Mouse (Mus musculus) gonadal fat pad, adult 2 months (tissue): ENCODE data around the gene Npm1. TPM values are rescaled to one million over a fixed set of nuclear protein-coding genes. Genes with fewer than 3 reads are reported as not detected.

ENCODE experiments used
- DNase-seq: peaks from one replicate; pipeline ENCODE4 v3.0.0-alpha.2; 2012; ENCODE audit warnings: low read depth
- polyA plus RNA-seq: library from polyadenylated mRNA; depleted of rRNA; stranded (reverse); fragments of >200 nt; gene quantifications from 2 replicates; pipeline ENCODE4 v1.2.3, GENCODE M21; 2012

The Npm1 gene
- polyA plus RNA-seq, 1 experiment = 72.6 TPM

DNA sequence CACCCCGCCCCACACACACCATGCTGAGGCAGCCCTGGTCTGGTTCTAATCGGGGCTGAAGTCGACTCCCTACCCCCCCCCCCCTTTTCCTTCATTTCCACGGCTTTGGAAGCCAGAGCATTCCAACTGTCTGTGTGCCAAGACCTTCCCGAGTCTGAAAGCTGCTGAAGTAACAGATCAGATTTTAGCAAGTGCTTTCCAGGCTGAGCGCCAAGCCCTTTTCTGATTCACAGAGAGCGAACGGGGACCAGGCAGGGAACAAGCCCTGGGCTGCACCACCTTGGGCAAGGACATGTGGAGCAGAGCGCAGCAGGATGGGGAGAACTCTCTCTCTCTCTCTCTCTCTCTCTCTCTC is 16.9 kb downstream of the Npm1 start:
- DNase-seq = no peak

DNA sequence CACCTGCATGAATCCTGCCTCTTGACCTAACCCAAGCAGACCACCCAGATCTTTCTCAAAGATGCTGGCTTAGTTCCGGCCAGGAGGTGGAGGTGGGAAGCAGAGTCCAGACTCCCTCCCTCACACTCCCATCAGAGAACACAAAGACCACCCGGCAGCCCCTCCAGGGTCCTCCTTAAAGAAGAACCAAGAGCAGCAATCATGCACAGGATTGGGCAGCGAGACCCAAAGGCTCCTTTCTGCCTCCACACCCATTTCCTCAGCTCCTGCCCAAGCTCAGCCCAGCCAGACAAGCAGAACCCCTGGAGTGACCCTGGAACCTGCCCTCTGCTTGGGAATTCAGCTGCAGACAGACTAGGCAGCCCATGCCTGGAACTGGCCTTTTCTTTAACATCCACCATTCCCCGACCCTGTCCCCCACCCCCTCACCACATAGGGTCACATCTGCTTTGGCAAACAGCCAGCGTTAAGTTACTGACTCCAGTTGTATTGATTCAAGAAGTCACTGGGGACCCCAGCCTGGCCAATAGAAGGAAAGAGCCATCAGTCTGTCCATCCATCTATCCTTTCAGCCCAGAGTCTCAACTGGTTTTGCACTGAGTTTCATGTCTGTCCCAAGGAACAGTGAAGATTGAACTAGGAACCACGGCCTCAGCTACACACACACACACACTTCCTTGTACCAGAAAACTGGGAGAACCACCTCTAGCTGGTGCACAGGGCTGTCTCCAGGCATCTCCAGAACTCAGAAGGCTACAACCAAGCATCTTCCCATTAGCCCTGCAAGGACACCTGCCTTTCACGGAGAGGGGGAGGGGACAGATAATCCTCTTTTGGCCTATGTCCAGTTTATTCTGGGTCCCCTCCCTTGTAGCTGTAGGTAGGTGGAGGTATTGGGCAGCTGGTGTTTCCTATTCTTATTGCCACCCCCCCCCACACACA is 17.5 kb downstream of the Npm1 start:
- no peak for DNase-seq

DNA sequence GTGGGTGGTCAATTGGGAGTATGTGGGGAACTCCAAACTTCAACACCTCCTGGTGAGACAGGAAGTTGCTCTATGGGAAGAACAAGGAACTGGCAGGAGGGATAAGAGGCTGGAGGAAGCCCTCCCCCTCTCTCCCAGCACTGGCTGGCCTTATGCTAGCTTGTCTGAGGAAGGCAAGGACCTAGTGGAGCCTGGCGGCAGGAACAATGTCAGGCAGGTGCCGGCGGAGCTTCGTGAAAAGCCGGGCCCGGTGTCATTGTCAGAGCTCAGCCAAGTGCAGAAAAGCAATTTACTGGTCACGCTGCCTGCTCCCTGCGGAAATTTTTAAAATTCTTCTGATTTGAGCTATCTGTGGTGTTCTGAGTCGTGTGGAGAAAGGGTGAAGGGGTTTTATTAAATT is 19.1 kb downstream of the Npm1 start:
- DNase-seq = no peak

DNA sequence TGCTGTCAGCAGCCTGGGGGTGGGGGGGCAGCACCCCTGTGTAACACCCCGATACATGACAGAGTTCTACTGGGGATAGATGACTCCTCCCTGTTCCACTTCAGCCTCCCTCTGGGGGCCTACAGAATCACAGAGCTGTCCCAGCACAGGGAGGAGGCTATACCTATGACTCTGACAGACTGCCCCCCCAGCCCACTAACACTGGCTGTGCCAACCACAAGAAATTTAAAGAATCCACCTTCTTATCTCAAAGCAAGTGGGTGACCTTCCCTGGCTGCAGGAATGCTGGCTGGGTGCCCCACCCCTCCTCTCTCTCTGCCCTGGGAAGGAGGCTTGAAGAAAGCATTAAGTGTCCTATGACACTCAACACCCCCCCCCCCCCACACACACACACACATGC is 20.2 kb downstream of the Npm1 start:
- DNase-seq = no peak

DNA sequence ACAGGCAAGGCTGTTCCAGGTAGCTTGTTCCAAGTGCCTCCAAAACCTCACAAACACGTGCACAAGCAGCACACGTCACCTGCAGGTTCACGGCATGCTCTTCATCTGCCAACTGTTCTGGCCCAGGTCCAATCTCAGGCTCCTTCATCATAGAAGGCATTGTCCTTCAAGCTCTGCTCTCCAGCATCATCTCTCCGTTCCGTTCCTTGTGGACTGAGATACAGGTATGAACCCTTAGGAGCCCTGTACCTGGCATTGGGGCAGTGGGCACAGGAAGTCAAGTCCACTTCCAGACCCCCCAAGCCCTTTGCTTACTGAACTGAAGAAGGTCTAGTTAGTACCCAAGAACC is 22.9 kb downstream of the Npm1 start:
- DNase-seq = no peak

DNA sequence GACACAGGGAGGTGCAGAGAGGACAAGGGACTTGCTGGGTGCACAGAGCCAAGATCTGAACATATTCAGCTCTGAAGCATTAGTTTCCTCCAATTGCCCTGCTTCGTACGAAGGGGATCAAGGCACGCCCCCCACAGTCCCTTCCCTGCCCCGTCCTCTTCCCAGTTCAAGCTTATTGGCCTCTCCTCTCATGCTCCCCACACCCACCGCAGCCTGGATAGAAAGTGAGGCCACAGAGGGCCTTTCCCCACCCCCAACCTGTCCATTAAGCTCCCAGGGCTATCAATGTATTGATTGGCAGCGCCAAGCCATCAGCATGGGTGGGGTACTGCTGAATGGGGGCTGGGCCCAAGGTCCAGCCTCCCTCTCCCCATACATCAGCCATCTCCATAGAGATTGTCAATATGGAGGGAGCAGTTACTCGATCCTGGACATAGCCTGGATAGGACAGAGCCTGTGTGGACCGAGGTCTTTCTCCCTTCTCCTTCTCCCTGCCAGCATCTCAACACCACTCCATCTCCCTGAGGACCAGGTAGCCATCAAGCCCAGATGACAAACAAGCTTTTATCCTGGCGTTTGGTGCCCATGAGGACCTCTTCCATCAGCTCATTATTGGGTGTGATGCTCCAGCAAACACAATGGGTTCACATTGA is 23.4 kb downstream of the Npm1 start:
- no peak for DNase-seq

DNA sequence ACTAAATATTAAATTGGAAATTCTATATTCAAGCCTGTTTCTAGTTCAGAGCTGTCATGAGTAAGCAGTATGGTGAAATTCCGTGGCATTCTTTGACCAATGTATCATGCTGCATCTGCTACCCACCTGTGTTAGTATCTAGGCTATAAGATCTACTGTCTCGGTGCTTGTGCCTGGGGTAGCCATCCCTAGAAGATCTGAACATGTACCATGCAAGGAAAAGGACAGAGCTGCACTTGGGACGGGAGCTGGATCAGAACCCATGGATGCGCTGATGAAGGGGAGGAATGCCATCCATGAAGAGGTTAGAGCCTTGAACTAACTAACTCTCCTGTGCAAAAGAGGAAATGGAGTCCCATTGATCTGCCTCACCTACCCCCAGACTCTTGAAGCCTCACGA is 24.3 kb downstream of the Npm1 start:
- DNase-seq = no peak

DNA sequence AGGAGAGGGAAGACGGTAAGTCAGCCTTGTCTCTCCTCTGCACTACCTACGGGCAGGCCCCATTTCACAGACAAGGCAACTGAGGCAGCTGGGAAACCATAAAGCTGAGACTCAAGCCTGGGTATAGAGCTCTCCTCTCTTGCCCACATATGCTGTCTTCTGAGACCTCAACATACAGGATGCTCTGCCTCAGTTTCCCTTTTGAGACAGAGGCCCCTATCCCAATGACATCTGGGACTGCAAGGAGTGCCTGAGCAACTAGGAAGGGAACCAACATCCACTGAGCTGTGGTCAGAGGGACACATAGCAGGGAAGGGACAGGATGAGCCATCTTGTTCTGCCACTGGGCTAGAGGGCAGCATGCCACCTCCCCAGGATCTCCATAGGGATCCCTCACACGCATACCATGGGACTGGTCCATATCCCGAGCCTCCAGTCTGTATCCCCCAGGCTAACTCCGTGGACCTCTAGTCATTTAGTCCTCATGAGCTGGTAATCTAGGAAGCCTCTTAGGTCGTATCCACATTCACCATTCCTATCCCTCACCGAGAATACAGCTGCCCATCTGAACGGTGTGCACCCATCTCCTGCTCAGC is 28.5 kb downstream of the Npm1 start:
- no peak for DNase-seq

DNA sequence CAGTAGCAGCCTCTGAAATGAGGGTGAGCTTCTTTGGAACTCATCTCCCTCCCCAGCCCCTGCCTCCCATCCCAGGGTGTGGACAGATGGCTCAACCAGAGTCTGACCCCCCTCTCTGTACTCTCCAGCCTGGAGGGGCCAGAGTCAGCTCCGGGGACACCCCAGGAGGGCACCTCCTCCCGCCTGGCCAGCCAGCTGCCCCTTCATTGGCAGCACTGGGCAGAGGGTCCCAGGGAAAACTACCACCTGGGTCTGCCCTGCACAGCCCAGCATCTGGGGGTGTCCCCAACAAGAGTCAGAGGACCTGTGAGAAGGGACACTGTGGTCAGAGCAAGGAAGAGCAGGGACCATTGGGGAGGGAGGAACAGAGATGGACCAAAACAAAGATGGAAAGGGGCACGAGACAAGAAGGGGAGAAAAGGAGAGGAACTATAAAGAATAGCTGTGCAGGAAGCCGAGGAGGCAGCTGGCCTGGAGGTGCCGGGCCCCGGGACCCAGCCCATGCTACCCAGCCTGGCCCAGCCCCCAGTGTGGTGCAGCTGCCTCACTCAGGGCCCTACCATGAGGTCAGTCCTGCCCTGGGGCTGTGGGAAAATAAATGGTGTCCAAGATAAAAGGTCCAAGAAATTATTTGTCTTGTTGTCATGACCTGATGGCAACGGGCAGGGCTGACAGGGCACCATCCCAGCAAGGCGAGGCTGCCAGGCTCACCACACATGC is 30.2 kb downstream of the Npm1 start:
- no peak for DNase-seq

DNA sequence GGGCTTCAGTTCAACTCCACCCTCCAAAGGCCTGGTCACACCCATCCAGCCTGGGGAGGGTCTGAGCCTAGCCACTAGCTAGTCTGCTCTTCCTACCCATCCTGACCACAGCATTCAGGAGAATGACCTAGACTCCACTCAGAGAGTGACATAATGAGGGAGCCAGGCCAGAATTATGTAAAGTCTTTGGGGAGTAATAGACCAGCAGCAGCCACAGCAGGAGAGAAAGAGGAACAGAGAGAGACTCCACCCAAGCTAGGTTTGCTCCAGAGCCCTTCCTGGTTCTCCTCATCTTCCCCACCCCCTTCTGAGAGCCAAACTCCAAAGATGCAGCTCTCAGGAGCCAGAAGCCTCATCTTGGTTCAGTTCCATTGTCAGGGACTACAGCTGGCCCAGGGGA is 35.9 kb downstream of the Npm1 start:
- DNase-seq = no peak

DNA sequence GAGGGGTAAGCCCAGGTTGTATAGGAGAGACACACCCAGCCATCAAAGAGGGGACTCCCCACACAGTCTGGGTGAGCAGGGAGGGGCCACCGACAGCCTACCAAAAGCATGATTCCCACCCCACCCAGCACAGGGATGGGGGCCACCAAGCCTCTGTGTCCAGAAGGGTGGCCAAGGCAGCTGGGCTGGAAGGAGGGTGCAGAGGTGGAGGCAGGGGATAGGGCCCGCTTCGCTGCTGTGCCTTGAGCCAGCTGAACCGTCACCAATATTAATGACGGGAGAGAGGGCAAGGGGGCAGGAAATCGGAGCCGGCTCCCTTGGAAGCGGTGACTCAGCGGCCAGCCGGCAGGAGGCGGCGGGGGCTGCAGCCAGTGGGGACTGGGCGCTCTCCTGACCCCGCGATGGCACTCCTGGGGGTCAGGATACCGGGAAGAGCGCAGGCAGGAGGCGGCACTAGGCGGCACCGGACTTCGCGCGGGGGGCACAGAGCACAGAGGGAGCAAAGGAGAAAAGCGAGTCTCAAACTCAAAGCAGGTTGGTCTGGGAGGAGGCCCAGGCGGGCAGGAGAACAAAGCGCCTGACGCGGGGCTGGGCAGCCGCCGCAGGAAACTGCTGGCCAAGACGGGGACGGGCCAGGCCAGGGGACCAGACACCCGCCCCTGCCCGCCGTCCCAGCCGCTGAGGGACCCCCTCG is 40.3 kb downstream of the Npm1 start:
- no peak for DNase-seq

DNA sequence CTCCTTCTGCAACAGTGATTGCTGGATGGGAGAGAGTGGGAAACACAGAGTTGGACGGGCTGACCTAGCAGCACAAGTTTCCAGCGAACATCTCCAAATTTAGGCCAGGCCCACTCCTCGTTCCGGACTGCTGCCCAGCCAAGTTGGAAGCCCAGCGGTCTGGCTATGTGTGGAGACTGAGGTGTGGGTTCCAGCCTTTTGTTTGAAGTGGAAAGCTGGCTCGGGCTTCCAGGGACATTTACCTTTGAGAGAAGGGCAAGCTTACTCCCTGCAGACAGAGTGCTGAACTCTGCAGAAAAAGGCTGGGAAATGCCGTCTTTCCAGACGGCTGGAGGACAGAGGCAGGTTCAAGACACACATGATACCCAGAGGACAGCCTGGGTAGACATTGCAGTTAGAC is 43.5 kb downstream of the Npm1 start:
- DNase-seq = no peak

DNA sequence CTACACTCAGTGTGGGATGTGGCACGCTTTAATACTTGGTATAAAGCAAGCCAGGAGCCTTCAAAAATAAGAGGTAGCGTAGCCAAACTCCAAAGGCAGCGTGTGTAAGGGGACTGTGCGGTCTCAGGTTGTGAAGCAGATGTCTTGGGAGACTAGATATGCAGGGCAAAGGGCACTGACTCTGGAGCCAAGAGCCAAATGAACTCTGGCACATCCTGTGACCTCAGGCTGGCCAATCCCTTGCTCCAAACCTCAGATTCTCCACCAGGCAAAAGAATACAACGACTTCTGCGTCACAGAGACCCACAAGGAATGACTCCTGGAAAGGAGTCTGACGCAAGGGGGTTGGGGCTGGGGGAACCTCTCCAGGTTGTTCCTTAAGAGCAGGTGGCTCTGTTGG is 43.9 kb downstream of the Npm1 start:
- DNase-seq = no peak

DNA sequence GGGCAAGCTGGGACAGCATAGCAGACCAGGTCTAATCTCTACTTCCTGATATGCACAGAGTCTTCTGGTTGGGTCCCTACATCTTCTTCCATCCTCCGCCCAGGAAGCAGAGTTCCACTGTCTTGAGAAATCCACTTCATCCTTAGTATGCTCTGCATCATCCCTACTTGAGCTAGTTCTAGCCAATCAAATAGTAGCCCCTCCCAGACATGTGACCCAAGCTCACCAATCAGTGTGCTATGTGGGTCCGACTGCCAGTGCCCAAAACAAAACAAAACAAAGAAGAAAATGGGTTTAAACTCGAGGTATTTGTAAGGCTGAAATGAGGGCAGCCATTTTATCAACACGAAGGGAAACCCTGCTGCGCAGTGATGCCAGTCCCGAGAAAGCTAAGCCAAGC is 44.5 kb downstream of the Npm1 start:
- DNase-seq = no peak

DNA sequence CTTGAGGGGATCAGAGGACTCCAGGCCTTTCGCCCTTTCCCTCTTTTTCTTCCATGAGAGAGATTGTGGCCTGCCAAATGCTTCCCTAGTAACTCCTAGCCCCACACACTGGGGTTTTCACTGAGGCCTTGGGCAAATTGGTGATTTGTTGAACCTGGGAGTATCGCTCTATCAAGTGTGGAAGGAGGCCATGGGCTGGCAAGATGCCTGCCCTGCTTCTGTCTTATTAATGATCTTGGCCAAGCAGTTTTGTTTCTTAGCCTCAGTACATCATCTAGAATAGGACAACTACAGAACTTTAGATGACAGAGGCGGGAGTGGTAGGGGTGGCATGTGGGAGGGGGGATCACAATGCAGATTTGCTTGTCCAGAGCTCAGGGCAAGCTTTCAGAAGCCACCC is 47.2 kb downstream of the Npm1 start:
- no peak for DNase-seq

DNA sequence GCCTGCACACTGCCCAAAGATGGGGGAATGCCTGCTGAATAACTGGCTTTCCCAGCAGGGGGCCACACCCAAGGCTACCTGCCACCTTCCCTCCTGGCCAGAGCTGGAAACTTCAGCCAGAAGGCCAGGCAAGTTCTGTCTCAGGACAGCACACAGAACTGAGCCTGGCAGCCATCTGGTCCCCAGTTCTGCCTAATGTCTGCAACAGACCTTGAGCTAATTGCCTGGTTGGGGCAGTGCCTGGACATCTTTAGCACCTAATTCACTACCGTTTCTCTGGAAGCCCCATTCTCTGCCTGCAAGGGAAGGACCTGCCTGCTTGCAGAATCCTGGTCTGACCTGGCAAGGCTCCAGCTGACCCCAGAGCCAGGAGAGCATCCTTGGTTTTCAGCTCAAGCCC is 50.6 kb downstream of the Npm1 start:
- DNase-seq = no peak

DNA sequence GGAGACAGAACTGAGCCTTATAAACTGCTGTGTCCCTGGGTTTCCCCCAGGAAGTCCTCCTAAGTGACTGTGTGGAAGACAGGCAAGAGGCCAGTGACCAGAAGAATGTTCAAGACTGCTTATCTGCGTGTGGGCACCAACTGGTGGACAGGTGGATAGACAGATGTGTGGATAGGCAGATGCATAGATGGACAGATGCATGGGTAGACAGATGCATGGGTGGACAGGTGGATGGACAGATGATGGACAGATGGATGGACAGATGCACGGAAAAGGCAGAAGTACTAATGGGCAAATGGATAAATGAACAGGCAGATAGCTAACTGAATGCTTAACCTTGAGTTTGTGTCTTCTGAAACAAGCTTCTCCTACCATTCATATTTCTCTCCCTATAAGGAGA is 52.9 kb downstream of the Npm1 start:
- DNase-seq = no peak

DNA sequence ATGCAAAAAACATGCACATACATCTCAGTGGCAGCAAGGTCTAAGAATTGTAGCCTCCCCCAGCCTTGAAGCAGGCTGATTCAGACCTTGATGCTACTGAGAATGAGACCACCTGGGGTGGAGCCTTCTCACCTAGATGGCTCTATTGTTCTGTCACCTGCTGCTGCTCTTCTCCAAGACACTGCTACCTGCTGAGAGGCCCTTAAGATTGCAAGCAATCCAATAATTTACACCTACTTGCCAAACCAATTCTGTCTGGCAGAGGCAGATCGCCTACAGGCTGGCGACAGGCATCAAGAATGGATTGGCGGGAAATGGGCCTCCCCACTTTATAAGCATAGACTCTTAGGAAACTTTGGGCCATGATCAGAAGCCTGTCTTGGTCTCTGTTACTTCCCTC is 55.5 kb downstream of the Npm1 start:
- no peak for DNase-seq

DNA sequence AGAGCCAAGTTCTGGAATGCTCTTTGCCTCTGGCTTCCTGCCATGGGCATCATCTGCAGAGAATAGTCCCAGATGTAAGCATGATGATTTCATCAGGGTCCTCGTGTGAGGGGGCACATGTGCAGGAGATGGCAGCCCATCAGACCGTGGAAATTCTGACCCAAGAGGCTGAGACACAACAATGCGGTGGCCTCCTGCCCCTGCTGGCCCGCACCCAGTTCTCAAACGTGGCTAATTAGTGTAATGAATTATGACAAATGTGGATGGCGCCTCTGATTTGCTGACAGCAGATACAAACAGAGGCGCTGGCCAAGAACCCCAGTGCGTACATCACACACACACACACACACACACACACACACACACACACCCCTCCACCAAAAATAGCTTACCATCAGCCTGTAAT is 58.1 kb downstream of the Npm1 start:
- DNase-seq = no peak

DNA sequence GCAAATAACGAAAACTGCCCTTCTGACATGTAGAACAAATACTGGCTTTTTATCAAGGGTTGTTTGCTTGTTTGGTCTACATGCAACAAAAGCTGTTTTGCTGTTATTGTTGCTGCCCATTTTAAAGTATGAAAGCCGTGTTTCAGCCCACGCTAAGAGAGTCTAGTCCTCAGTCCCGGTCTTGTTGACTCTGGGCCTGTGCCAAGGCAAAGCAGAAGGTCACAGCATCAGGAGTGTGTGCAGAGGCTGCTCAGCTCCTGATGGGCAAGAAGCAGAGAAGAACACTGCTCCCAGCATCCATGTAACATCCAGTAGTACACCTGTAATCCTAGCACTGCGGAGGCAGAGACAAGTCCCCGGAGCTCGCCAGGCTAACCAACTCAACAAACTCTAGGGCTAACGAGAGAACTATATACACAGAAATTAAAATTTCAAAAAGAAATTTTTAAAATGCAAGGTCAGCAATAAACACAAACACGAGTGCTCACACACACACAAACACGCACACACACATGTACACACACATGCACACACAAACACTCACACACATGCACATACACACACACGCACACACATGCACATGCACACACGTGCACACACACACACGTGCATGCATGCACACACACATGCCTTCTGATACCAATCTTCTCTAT is 59.6 kb downstream of the Npm1 start:
- DNase-seq = no peak
